Mouse (Mus musculus): ENCODE measurements around the gene Gm20388.

Gene Gm20388

GRCm38 (mm10) chr8:123126193-123126816, 3215.7 kb downstream of the Gm20388 start:
- DNase-seq: no peak

- no peak for DNase-seq
These were observed 3220.4 kb downstream of the Gm20388 start for GRCm38 (mm10) chr8:123131041-123131440.

GRCm38 (mm10) chr8:123132953-123133352, 3222.3 kb downstream of the Gm20388 start:
- DNase-seq: no peak

GRCm38 (mm10) chr8:123134149-123134713, 3223.6 kb downstream of the Gm20388 start:
- no peak for DNase-seq

- no peak for DNase-seq
These were observed 3224.8 kb downstream of the Gm20388 start for GRCm38 (mm10) chr8:123135406-123135805.

- DNase-seq: no peak
These were observed 3225.2 kb downstream of the Gm20388 start for GRCm38 (mm10) chr8:123135806-123136205.

- DNase-seq: no peak
These were observed 3225.6 kb downstream of the Gm20388 start for GRCm38 (mm10) chr8:123136287-123136686.

GRCm38 (mm10) chr8:123137645-123138077, 3227.0 kb downstream of the Gm20388 start:
- no peak for DNase-seq

GRCm38 (mm10) chr8:123138741-123139140, 3228.1 kb downstream of the Gm20388 start:
- DNase-seq: no peak

GRCm38 (mm10) chr8:123141741-123142462, 3231.3 kb downstream of the Gm20388 start:
- peak; percentile 89 for DNase-seq

- DNase-seq: no peak
These were observed 3234.6 kb downstream of the Gm20388 start for GRCm38 (mm10) chr8:123145279-123145678.

- DNase-seq: no peak
These were observed 3235.7 kb downstream of the Gm20388 start for GRCm38 (mm10) chr8:123146390-123146789.

- DNase-seq: no peak
These were observed 3240.1 kb downstream of the Gm20388 start for GRCm38 (mm10) chr8:123150737-123151171.

GRCm38 (mm10) chr8:123155177-123155576, 3244.5 kb downstream of the Gm20388 start:
- peak; percentile 26 for DNase-seq

GRCm38 (mm10) chr8:123156070-123156773, 3245.6 kb downstream of the Gm20388 start:
- DNase-seq: no peak

- no peak for DNase-seq
These were observed 3247.3 kb downstream of the Gm20388 start, which contains the start of gene Sult5a1 for GRCm38 (mm10) chr8:123157888-123158465. Sult5a1 (minus strand) TSS chr8:123158315.

- DNase-seq: no peak
These were observed 3270.8 kb downstream of the Gm20388 start for GRCm38 (mm10) chr8:123181391-123181790.

GRCm38 (mm10) chr8:123185566-123186409, 3275.1 kb downstream of the Gm20388 start, which contains the start of gene Dpep1:
Dpep1 (plus strand) TSS chr8:123186242.
- no peak for DNase-seq

GRCm38 (mm10) chr8:123188006-123188405, 3277.4 kb downstream of the Gm20388 start:
- DNase-seq: no peak

- DNase-seq: no peak
These were observed 3278.2 kb downstream of the Gm20388 start for GRCm38 (mm10) chr8:123188841-123189240.

- DNase-seq: no peak
These were observed 3280.0 kb downstream of the Gm20388 start for GRCm38 (mm10) chr8:123190678-123191077.

GRCm38 (mm10) chr8:123191908-123192307, 3281.3 kb downstream of the Gm20388 start:
- no peak for DNase-seq
